Mouse (Mus musculus): Measurements from ENCODE around the gene P2rx1.

DNA sequence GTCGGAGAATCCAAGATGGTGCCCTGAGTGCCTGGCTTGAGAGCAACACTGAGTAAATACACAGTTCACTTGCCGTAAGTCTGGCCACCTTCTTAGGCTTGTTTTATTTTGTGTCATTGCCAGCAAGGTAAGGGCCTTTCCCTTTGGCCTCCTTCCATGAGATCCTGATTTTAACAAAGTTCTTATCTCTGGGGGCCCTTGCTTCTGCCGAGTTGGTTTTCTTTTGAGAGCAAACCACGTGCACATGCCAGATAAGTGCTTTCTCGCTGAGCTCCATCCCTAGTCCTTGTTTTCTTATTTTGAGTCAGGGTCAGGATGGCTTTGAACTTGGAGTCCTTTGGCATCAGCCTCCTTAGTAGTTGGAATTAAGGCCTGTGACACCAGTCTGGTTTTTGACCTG, 58.8 kb downstream of the P2rx1 start:
- TF ChIP-seq POLR2A (IDR thresholded peaks at IDR 0.05; ENCODE audit: insufficient read depth, low read depth, low read length) (no peak), CTCF (IDR thresholded peaks at IDR 0.05; ENCODE audit: insufficient read depth, low read depth, low read length) (no peak)
